Mouse (Mus musculus) retina, postnatal 1 day (tissue): ENCODE data around the gene Vsir.

Source experiments
- DNase-seq: peaks from one replicate; pipeline ENCODE4 v3.0.0-alpha.2; 2012

Vsir gene

GRCm38 (mm10) chr10:60354003-60354325, 7.3 kb downstream of the Vsir start:
- DNase-seq = no peak

GRCm38 (mm10) chr10:60354881-60355677, 8.4 kb downstream of the Vsir start:
- no peak for DNase-seq

GRCm38 (mm10) chr10:60357441-60357840, 10.8 kb downstream of the Vsir start:
- DNase-seq = no peak

GRCm38 (mm10) chr10:60357901-60358300, 11.2 kb downstream of the Vsir start:
- no peak for DNase-seq

- DNase-seq = peak; percentile 51
These were observed 12.1 kb downstream of the Vsir start for GRCm38 (mm10) chr10:60358776-60359175.

- DNase-seq = no peak
These were observed 15.1 kb downstream of the Vsir start for GRCm38 (mm10) chr10:60361615-60362309.

- no peak for DNase-seq
These were observed 15.6 kb downstream of the Vsir start for GRCm38 (mm10) chr10:60362310-60362628.

- no peak for DNase-seq
These were observed 16.8 kb downstream of the Vsir start for GRCm38 (mm10) chr10:60363426-60363825.

GRCm38 (mm10) chr10:60367145-60367544, 20.5 kb downstream of the Vsir start:
- DNase-seq = no peak

- no peak for DNase-seq
These were observed 21.3 kb downstream of the Vsir start for GRCm38 (mm10) chr10:60367904-60368303.

GRCm38 (mm10) chr10:60369405-60369804, 22.8 kb downstream of the Vsir start:
- no peak for DNase-seq

- DNase-seq = no peak
These were observed 23.4 kb downstream of the Vsir start for GRCm38 (mm10) chr10:60370098-60370497.

- peak; percentile 24 for DNase-seq
These were observed 24.0 kb downstream of the Vsir start for GRCm38 (mm10) chr10:60370601-60371061.

- DNase-seq = no peak
These were observed 25.1 kb downstream of the Vsir start for GRCm38 (mm10) chr10:60371596-60372386.

- DNase-seq = no peak
These were observed 26.9 kb downstream of the Vsir start for GRCm38 (mm10) chr10:60373543-60373936.

GRCm38 (mm10) chr10:60373937-60374578, 27.4 kb downstream of the Vsir start:
- no peak for DNase-seq

GRCm38 (mm10) chr10:60376704-60377103, 30.1 kb downstream of the Vsir start:
- DNase-seq = no peak

- DNase-seq = no peak
These were observed 32.8 kb downstream of the Vsir start for GRCm38 (mm10) chr10:60379419-60379957.

- DNase-seq = no peak
These were observed 33.6 kb downstream of the Vsir start for GRCm38 (mm10) chr10:60380229-60380628.

- no peak for DNase-seq
These were observed 34.7 kb downstream of the Vsir start for GRCm38 (mm10) chr10:60381142-60381925.

GRCm38 (mm10) chr10:60388332-60388731, 41.7 kb downstream of the Vsir start:
- no peak for DNase-seq

GRCm38 (mm10) chr10:60389447-60389865, 42.8 kb downstream of the Vsir start:
- DNase-seq = no peak
